Mouse (Mus musculus): Measurements from ENCODE around the gene 0610037L13Rik. TPM values are rescaled to one million over a fixed set of nuclear protein-coding genes. Genes with fewer than 3 reads are reported as not detected.

The 0610037L13Rik gene
- polyA plus RNA-seq, 1 experiment: 79.0 TPM

DNA sequence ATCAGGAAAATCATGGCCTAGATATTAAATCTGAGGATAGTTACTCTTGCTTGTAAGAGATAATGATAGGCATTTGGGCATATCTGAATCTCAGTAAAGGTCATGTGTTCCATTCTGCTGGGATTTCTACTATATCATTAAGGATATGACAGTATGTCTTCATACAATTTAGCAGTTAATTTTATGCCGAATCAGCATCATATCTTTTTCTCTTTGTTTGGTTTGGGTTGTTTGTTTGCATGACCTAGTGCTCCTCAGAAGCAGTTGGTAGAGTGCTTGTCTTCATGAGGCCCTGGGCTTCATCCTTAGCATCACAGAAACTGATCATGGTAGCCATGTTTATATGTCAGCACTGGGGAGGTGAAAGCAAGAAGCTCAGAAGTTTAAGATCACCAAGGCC, 8.0 kb upstream of the 0610037L13Rik start:
- peaks cover 25% of the 10 kb centered on the region for H3K79me2 ChIP-seq (ENCODE audit: control insufficient read depth, insufficient read depth)

DNA sequence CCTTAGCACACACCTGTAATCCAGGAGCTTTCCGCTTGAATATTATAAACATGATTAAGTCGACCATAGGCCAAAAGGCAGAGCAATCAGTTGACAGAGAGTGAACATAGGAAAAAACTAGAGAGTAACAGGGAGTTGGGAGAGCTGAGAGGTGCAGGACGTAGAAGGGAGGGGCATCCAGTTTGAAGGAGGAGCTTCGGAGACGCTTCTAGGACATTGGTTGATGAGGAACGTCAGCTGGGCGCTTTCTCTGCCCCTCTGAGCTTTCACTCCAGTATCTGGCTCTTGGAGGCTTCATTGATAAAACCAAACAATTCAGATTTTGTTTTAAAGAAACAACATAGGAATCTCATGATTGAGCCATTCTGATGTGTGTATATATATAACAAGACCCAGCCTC, 3.2 kb upstream of the 0610037L13Rik start:
- H3K27me3 ChIP-seq (ENCODE audit: control insufficient read depth, insufficient read depth, insufficient read length): no peaks in the 10 kb centered on the region
- no peak overlapping the region for H3K4me2 ChIP-seq (ENCODE audit: low read depth)
- H3ac ChIP-seq (ENCODE audit: control insufficient read depth, insufficient read length): no peak overlapping the region
- TF ChIP-seq POLR2AphosphoS2 (IDR thresholded peaks at IDR 0.05; ENCODE audit: insufficient read length, low read depth) (no peak), SRF (IDR thresholded peaks at IDR 0.05; ENCODE audit: control insufficient read depth, insufficient read length, low read depth) (no peak)
- peaks cover 43% of the 10 kb centered on the region for H3K36me3 ChIP-seq (ENCODE audit: control insufficient read depth, insufficient read depth)
- H3K4me3 ChIP-seq: no peak overlapping the region
- peaks cover 15% of the 10 kb centered on the region for H3K79me2 ChIP-seq (ENCODE audit: control insufficient read depth, insufficient read depth)

More for the DNA sequence above, 8.0 kb upstream of the 0610037L13Rik start:
- no peak overlapping the region for H3K4me3 ChIP-seq
- peaks cover 32% of the 10 kb centered on the region for H3K36me3 ChIP-seq (ENCODE audit: control insufficient read depth, insufficient read depth)
- TF ChIP-seq SRF (IDR thresholded peaks at IDR 0.05; ENCODE audit: control insufficient read depth, insufficient read length, low read depth) (no peak), POLR2AphosphoS2 (IDR thresholded peaks at IDR 0.05; ENCODE audit: insufficient read length, low read depth) (no peak), POLR2A (IDR thresholded peaks at IDR 0.05; ENCODE audit: insufficient read length, low read depth) (no peak)
- H3K4me2 ChIP-seq (ENCODE audit: low read depth): no peak overlapping the region
- no peaks in the 10 kb centered on the region for H3K27me3 ChIP-seq (ENCODE audit: control insufficient read depth, insufficient read depth, insufficient read length)
- H3ac ChIP-seq (ENCODE audit: control insufficient read depth, insufficient read length): no peak overlapping the region

DNA sequence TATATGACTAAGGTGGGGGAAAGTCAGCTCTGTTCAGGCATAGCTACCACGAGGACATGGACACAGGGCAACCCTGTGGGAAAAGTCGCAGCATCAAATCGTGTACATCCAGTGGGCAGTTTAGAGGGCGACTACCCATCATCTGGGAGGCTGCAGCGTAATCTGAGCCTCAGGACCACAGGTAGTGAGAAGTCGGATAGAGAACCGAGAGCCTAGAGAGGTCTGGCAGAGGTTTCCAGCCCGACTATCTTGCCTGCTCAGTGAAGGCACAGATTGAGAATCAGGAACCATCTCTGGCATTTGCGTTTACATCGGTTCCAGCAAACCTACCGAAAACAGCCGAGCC, 255 bp upstream of the 0610037L13Rik start:
- H3K36me3 ChIP-seq (ENCODE audit: control insufficient read depth, insufficient read depth): peaks cover 43% of the 10 kb centered on the region
- H3K4me3 ChIP-seq: peak overlapping the region; percentile 63
- no peaks in the 10 kb centered on the region for H3K27me3 ChIP-seq (ENCODE audit: control insufficient read depth, insufficient read depth, insufficient read length)
- H3K79me2 ChIP-seq (ENCODE audit: control insufficient read depth, insufficient read depth): peaks cover 7% of the 10 kb centered on the region
- no peak for TF ChIP-seq POLR2AphosphoS2 (IDR thresholded peaks at IDR 0.05; ENCODE audit: insufficient read length, low read depth)
- TF ChIP-seq E2F4 (IDR thresholded peaks at IDR 0.05; ENCODE audit: insufficient read depth): no peak
- TF ChIP-seq SRF (IDR thresholded peaks at IDR 0.05; ENCODE audit: control insufficient read depth, insufficient read length, low read depth): no peak
- no peak for TF ChIP-seq MAX (IDR thresholded peaks at IDR 0.05; ENCODE audit: low read depth)
- TF ChIP-seq REST (IDR thresholded peaks at IDR 0.05; ENCODE audit: insufficient read depth, insufficient read length): no peak
- H3K4me2 ChIP-seq (ENCODE audit: low read depth): peak overlapping the region; percentile 87
- peak overlapping the region; percentile 71 for H3ac ChIP-seq (ENCODE audit: control insufficient read depth, insufficient read length)

DNA sequence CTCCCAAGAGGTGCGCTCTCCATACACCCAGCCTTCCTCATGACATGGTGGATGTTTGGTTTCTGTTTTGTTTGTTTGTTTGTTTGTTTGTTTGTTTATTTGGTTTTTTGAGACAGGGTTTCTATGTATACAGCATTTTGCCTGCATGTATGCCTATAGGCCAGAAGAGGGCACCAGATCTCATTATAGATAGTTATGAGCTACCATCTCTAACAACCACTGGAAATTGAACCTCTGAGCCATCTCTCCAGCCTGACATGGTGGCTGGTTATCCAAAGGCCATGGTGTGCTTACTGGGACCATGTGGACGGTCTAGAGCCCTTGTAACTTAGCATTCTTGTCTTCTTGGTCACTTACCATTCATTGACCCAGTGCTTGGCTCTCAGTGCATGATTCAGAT, 3.0 kb downstream of the 0610037L13Rik start:
- peaks cover 7% of the 10 kb centered on the region for H3K79me2 ChIP-seq (ENCODE audit: control insufficient read depth, insufficient read depth)
- TF ChIP-seq POLR2AphosphoS2 (IDR thresholded peaks at IDR 0.05; ENCODE audit: insufficient read length, low read depth): no peak
- no peak for TF ChIP-seq MYOG (IDR thresholded peaks at IDR 0.05; ENCODE audit: control insufficient read depth in 1 of 3, insufficient read depth in 1 of 3, insufficient read length in 2 of 3, low read depth in 2 of 3)
- TF ChIP-seq CEBPB (IDR thresholded peaks at IDR 0.05; ENCODE audit: insufficient read depth, poor library complexity, severe bottlenecking): no peak
- TF ChIP-seq E2F4 (IDR thresholded peaks at IDR 0.05; ENCODE audit: insufficient read depth): no peak
- no peak for TF ChIP-seq TCF12 (IDR thresholded peaks at IDR 0.05; ENCODE audit: insufficient read depth, poor library complexity, severe bottlenecking)
- TF ChIP-seq MAX (IDR thresholded peaks at IDR 0.05; ENCODE audit: low read depth): no peak
- TF ChIP-seq USF1 (IDR thresholded peaks at IDR 0.05; ENCODE audit: low read depth): no peak
- TF ChIP-seq SRF (IDR thresholded peaks at IDR 0.05; ENCODE audit: control insufficient read depth, insufficient read length, low read depth): no peak
- TF ChIP-seq TCF3 (IDR thresholded peaks at IDR 0.05; ENCODE audit: insufficient read length, low read depth): no peak
- TF ChIP-seq MYOD1 (IDR thresholded peaks at IDR 0.05; ENCODE audit: control insufficient read depth in 1 of 3, insufficient read length in 2 of 3, low read depth in 2 of 3): no peak
- H3K36me3 ChIP-seq (ENCODE audit: control insufficient read depth, insufficient read depth): peaks cover 15% of the 10 kb centered on the region
- H3K4me2 ChIP-seq (ENCODE audit: low read depth): no peak overlapping the region
- no peaks in the 10 kb centered on the region for H3K27me3 ChIP-seq (ENCODE audit: control insufficient read depth, insufficient read depth, insufficient read length)
- H3K4me3 ChIP-seq: no peak overlapping the region
- H3ac ChIP-seq (ENCODE audit: control insufficient read depth, insufficient read length): no peak overlapping the region

DNA sequence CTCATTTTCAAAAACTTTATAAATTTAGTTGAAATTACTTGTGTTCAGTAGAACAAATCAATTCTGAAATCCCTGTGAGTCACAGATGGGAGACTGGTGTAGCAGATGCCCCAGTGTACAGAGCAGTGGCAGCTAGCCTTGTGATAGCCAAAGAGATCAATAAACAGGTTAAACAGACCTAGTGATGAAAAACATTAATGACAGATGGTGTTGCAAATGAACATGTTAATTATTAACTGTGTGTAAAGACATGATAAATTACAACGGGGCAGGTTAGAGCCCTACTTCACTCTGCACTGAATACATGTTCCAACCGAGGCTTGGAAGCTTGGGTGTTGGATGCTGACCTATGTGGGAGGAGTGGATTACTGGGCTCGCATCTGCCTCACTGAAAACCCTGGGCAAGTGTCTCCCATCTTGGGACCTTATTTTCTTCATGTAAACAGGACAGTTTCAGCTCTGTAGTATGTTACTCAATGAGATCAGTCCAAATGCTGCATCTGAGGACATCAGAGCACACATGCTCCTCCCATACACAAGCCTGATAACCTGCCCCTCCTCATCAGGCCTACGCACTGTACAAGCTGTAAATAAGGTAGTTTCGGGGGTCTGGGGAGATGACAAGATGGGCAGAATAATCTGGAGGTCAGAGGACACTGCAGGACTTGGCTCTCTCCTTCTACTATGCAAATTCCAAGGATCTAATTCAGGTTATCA, 9.8 kb downstream of the 0610037L13Rik start:
- TF ChIP-seq USF1 (IDR thresholded peaks at IDR 0.05; ENCODE audit: low read depth) (no peak), E2F4 (IDR thresholded peaks at IDR 0.05; ENCODE audit: insufficient read depth) (no peak), CEBPB (IDR thresholded peaks at IDR 0.05; ENCODE audit: insufficient read depth, poor library complexity, severe bottlenecking) (no peak), MAX (IDR thresholded peaks at IDR 0.05; ENCODE audit: low read depth) (no peak), MYOD1 (IDR thresholded peaks at IDR 0.05; ENCODE audit: control insufficient read depth in 1 of 3, insufficient read length in 2 of 3, low read depth in 2 of 3) (no peak), TCF3 (IDR thresholded peaks at IDR 0.05; ENCODE audit: insufficient read length, low read depth) (no peak), POLR2AphosphoS2 (IDR thresholded peaks at IDR 0.05; ENCODE audit: insufficient read length, low read depth) (no peak), MYOG (IDR thresholded peaks at IDR 0.05; ENCODE audit: control insufficient read depth in 1 of 3, insufficient read depth in 1 of 3, insufficient read length in 2 of 3, low read depth in 2 of 3) (no peak), SRF (IDR thresholded peaks at IDR 0.05; ENCODE audit: control insufficient read depth, insufficient read length, low read depth) (no peak), REST (IDR thresholded peaks at IDR 0.05; ENCODE audit: insufficient read depth, insufficient read length) (no peak), TCF12 (IDR thresholded peaks at IDR 0.05; ENCODE audit: insufficient read depth, poor library complexity, severe bottlenecking) (no peak), POLR2A (IDR thresholded peaks at IDR 0.05; ENCODE audit: insufficient read length, low read depth) (no peak)
- Histone ChIP-seq H3K36me3 (ENCODE audit: control insufficient read depth, insufficient read depth) (peaks cover 3% of the 10 kb centered on the region), H3K4me2 (ENCODE audit: low read depth) (no peak overlapping the region)

More for the DNA sequence above, 9.8 kb downstream of the 0610037L13Rik start:
- Histone ChIP-seq H3K4me3 (no peak overlapping the region), H3K27me3 (ENCODE audit: control insufficient read depth, insufficient read depth, insufficient read length) (no peaks in the 10 kb centered on the region), H3K79me2 (ENCODE audit: control insufficient read depth, insufficient read depth) (no peaks in the 10 kb centered on the region), H3ac (ENCODE audit: control insufficient read depth, insufficient read length) (no peak overlapping the region)

Measured in myocyte (in vitro differentiated cells).